Mouse (Mus musculus) naive thymus-derived CD4-positive, alpha-beta T cell, adult 5 months (primary cell): ENCODE measurements around the gene Col6a4. TPM values are rescaled to one million over a fixed set of nuclear protein-coding genes. Genes with fewer than 3 reads are reported as not detected.

Experiments
- polyA plus RNA-seq: library from polyadenylated mRNA; unstranded; fragments of 100-300 nt; shearing (Covaris generic); gene quantifications from one replicate; pipeline ENCODE4 v1.2.1, GENCODE M21; 2017

Col6a4 gene
- not detected for polyA plus RNA-seq

GRCm38 (mm10) chr9:106096683-106097082, at the start of gene Col6a4:
Col6a4 (minus strand) TSS chr9:106096783.

GRCm38 (mm10) chr9:105960533-105960932, 136.1 kb downstream of the Col6a4 start, which contains the start of gene Col6a5:
Col6a5 (minus strand) TSS chr9:105960643.

Other genes starting within 250 kb of the Col6a4 start
- gene Col6a5, start 136.1 kb downstream of the Col6a4 start, polyA plus RNA-seq = not detected
- gene Glyctk, start 61.4 kb upstream of the Col6a4 start, polyA plus RNA-seq = 4.4 TPM
- 64.4 TPM for gene Wdr82, start 74.1 kb upstream of the Col6a4 start, polyA plus RNA-seq
- 41.3 TPM for gene Ppm1m, start 103.0 kb upstream of the Col6a4 start, polyA plus RNA-seq
- gene Twf2, start 106.3 kb upstream of the Col6a4 start, polyA plus RNA-seq = 141 TPM
- gene Tlr9, start 125.8 kb upstream of the Col6a4 start, polyA plus RNA-seq = not detected
- gene Alas1, start 151.9 kb upstream of the Col6a4 start, polyA plus RNA-seq = 33.6 TPM
- 3.2 TPM for gene Poc1a, start 184.3 kb upstream of the Col6a4 start, polyA plus RNA-seq